Mouse (Mus musculus) CD4-positive, CD25-positive, alpha-beta regulatory T cell, adult 4 months (primary cell): ENCODE measurements around the gene Tbc1d9. TPM values are rescaled to one million over a fixed set of nuclear protein-coding genes. Genes with fewer than 3 reads are reported as not detected.
A peak's percentile ranks its signal among the peaks of the same experiment; 100 is the strongest.

Experiments
- ATAC-seq: one replicate; pipeline ENCODE4 v1.8.0; 2017
- polyA plus RNA-seq, 2 experiments: library from polyadenylated mRNA; unstranded; fragments of 100-300 nt; shearing (Covaris generic); gene quantifications; one replicate each; pipeline ENCODE4 v1.2.1; 2017

The Tbc1d9 gene
- polyA plus RNA-seq, 2 experiments from 2014 or later, result 0.09 to 0.14 TPM

GRCm38 (mm10) chr8:83181851-83182482, 16.8 kb downstream of the Tbc1d9 start:
- no peak for ATAC-seq

- no peak for ATAC-seq
These were observed 17.6 kb downstream of the Tbc1d9 start for GRCm38 (mm10) chr8:83182784-83183183.

DNA sequence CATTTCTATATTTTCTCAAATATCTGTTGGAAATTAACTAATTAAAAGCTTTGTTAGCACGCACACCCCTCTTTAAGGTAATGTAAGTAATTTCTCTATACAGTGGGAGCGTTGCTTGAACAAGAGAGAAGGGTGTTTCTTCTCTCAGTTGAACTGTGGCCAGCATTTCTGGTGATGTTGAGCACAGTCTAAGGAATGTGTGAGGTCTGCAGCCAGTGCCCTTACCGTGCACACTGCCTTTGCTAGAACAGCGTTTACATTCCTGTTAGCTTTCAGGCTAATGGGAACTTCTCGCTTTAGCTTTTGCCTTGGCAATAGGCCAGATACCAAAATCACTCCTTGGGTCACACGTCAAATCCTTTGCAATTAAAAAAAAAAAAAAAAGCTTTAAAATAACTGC, 21.2 kb downstream of the Tbc1d9 start:
- no peak for ATAC-seq

- no peak for ATAC-seq
These were observed 22.3 kb downstream of the Tbc1d9 start for GRCm38 (mm10) chr8:83187363-83187962.

DNA sequence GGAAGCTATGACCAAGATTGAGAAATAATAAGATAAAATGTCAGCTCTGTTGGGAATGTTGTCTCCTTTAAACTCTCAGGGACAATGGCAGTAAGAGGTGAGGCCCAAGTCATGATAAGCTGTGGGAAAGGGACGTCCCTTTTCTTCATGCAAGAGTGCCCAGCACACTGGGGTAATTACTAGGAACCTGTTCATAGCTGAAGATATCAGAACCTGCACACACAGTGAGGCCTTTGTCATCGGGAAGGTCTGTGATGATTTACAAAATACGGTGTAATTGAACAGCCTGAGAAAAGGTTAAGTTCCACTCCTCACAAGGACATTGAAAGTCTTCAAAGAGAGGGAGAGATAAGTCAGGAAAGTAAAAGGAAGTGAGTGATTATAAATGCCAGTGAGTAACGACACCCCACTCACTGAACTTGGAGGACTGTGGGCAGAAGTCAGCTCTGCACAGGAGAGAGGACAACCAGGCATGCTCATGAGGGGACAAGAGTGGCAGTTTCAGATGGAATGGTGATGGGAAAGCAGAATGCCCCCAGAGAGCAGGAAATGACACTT, 24.5 kb downstream of the Tbc1d9 start:
- ATAC-seq, result no peak

DNA sequence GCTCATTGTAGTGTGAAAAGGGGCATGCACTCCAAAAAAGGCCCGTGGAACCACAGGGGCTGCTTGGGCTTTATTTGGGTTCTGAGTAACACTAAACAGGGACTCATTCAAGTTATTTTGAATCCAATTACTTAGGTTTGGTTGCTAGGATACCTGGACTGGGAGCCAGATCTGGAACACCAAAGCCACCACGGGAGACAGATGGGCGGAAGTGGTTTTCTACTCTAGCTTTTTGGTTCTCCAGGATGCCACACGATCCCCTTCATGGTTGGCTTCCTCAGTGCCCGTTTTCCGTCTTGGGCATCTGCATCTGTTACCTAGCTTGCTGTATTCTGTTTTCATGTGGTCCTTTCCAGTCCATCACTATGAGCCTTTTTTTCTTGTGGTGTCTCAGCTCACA, 30.9 kb downstream of the Tbc1d9 start:
- no peak for ATAC-seq

- no peak for ATAC-seq
These were observed 34.6 kb downstream of the Tbc1d9 start for GRCm38 (mm10) chr8:83199715-83200114.

DNA sequence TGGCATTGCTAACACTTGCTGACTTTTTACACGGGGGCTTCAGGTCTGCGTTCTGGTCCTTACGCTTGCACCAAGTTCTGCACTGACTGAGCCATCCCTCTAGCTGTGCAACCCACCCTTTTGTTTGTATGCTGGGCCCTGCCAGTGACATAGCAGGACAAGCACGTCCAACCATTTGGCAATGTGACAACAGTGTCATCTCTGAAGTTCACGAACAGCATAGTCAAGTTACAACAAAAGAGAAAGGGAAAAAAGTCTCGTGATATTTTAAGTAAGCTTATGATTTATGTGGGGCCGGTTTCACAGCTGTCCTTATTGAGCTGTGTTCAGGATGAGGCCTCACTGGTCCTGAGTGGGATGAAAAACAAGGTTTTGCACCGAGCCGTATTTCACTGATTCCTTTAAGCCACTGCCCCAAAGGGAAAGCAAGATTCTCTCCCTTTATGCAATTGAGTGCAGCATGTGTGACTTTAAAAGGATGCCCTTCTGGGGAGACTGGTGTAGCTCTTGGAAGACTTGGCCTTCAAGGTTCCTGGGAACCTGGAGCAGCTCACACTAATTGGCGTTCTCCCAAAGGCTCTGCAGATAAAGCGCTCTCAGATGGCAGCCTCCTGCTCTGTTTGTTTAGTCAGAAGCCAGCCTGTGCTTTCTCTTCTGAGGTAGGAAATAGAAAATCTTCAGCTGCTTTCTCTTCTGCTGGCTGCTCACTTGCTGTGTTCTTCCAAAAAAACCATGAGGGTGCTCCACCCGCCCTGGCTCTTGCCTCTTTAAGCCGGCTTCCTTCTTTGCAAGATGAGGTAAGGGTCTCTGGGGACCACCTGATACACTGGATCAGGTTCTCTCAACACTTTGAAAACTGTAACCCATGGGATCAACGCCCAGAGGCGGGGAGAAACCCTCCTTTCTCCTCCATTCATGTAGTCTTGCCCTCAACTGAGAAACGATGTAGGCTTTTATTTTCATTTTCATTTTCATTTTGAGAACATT, 35.3 kb downstream of the Tbc1d9 start:
- ATAC-seq, result peak; percentile 69

GRCm38 (mm10) chr8:83202946-83203345, 37.8 kb downstream of the Tbc1d9 start:
- ATAC-seq, result no peak

DNA sequence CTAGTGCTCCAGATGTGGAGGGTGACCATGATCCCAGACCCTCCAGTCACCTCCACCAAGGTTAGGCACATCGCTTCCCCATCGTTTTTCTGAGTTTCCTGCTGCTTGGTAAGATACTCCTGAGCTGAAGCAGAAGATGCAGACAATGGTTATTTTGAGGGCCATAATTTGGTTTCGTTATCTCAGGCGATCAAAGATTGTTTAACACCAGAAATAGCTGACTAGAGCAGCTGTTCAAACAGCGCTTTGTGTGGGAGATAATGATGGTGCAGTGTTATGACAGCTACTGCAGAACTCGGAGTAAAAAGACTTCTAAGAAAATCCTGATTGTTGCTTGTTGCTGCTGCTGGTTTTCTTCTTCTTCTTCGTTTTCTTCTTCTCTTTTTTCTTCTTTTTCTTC, 40.8 kb downstream of the Tbc1d9 start:
- no peak for ATAC-seq

- no peak for ATAC-seq
These were observed 44.4 kb downstream of the Tbc1d9 start for GRCm38 (mm10) chr8:83209581-83209980.

DNA sequence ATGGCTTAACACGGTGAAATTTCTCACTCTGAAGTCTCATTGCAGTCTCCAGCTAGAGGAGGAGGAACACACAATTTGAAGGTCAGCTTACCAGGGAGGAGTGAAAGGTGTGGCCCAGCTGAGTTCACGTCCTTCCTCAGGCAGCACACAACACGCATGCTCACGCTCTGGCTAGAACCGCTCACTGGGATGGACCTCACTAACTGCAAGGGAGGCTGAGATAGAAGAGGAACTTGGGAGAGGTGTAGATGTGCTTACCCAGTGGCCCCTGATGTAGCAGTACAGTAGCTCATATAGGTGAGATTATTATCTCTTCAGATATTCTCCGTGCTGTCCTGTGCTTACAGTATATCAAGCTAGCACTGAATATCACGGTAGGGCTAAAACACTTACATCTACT, 45.5 kb downstream of the Tbc1d9 start:
- no peak for ATAC-seq

GRCm38 (mm10) chr8:83215065-83215464, 49.9 kb downstream of the Tbc1d9 start:
- no peak for ATAC-seq

GRCm38 (mm10) chr8:83216520-83216919, 51.4 kb downstream of the Tbc1d9 start:
- no peak for ATAC-seq

DNA sequence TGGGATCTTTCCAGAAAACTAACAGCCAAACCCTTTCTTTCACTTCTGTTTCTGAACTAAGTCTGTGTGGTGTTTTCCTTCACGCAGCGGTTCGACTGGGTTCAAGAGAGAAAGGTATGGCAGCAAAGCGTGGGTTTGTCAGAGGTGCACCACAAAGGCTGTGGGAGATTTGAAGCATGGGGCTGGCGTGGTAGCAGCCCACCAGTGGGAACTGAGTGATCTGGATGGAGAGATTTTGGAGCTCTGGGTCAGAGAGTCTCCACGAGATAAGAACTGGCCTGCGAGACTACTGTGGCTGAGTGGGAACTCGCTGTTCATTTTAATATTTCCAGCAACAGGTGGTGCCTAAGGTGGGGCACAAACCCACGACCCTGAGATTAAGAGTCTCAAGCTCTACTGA, 52.0 kb downstream of the Tbc1d9 start:
- ATAC-seq, result no peak

- ATAC-seq, result no peak
These were observed 52.7 kb downstream of the Tbc1d9 start for GRCm38 (mm10) chr8:83217891-83218290.

- no peak for ATAC-seq
These were observed 54.2 kb downstream of the Tbc1d9 start for GRCm38 (mm10) chr8:83219392-83219791.

DNA sequence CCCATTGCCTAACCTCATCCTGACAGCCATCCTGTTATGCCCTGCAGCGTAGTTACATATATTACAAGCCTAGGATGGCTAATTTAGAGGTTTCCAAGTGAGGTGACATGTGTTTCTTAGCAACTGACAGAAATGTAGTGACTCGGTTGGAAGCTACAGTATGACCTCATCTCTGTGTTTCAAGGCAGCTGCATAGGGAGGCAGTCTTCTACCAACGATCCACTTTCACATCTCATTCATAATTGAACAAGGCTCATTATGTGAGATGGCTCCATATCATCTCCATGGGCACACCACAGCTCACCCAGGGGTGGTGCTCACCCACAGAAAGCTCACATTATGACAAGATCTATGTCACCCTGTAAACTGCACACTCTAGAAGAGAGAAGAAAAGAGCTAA, 55.6 kb downstream of the Tbc1d9 start:
- ATAC-seq, result no peak

GRCm38 (mm10) chr8:83224754-83225416, 59.7 kb downstream of the Tbc1d9 start:
- no peak for ATAC-seq

GRCm38 (mm10) chr8:83225598-83225997, 60.4 kb downstream of the Tbc1d9 start:
- no peak for ATAC-seq

DNA sequence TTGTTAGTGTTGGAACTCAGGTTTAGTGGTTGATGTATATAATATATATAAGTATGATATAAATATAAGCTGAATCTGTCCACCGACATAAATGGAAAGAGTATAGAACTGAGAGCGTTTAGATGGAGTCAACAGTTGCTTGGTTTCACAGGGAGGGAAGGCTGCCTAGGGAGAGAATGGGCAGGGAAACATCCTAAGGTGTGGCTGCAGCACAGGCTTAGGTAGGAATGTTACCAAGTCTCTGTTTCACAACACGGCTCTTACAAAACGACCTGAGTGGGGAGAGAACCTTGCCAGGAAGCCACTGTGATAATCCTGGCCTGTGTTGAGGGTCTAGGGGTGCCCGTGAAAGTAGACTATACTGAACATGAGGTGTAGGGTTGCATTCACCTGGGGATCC, 62.2 kb downstream of the Tbc1d9 start:
- no peak for ATAC-seq

- no peak for ATAC-seq
These were observed 67.9 kb downstream of the Tbc1d9 start for GRCm38 (mm10) chr8:83233099-83233498.

DNA sequence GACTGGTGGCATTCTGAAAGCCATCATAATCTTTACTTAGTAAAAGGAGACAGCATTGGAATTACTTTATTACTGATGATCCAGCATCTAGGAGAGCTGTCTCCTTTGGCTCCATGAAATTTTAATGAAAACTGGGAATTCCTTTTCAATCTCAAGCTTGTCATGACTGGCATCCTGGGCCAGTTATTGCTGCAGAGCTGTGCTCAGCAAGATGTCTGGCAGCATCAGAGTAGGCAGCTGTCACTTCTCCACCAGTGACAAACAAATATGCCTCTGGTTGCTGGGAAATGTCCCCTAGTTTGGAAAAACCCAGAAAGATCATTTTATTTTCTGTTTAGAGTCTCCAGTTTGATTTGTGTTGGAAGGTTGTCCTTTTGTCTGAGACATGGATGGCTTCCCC, 74.2 kb downstream of the Tbc1d9 start:
- ATAC-seq, result no peak
